Mouse (Mus musculus) embryonic facial prominence, embryonic 12.5 days (tissue): ENCODE results near the gene Cstf2. TPM values are rescaled to one million over a fixed set of nuclear protein-coding genes. Genes with fewer than 3 reads are reported as not detected.

Source experiments
- ATAC-seq: fragments of 200-750 bp; cut with Nextera tagmentation; 2 replicates; pipeline ENCODE4 v1.8.0; 2017; ENCODE audit not compliant: insufficient number of reproducible peaks, insufficient read depth, low FRiP score, low TSS enrichment
- H3K27ac ChIP-seq: fragments of 300-500 bp; sonication (generic); 2 replicates; pipeline ENCODE4 v1.5.1; 2016; ENCODE audit warnings: mild to moderate bottlenecking
- H3K27me3 ChIP-seq: fragments of 300-500 bp; sonication (generic); 2 replicates; pipeline ENCODE4 v1.6.1; 2016; ENCODE audit warnings: mild to moderate bottlenecking, moderate library complexity
- H3K36me3 ChIP-seq: fragments of 300-500 bp; sonication (generic); 2 replicates; pipeline ENCODE4 v1.6.1; 2016; ENCODE audit warnings: mild to moderate bottlenecking
- H3K4me1 ChIP-seq: fragments of 300-500 bp; sonication (generic); 2 replicates; pipeline ENCODE4 v1.6.1; 2016
- H3K4me2 ChIP-seq: fragments of 300-500 bp; sonication (generic); replicated peaks from 2 replicates; pipeline ENCODE4 v1.6.1; 2016; ENCODE audit warnings: mild to moderate bottlenecking, moderate library complexity
- H3K4me3 ChIP-seq: fragments of 300-500 bp; sonication (generic); 2 replicates; pipeline ENCODE4 v1.5.1; 2016; ENCODE audit warnings: mild to moderate bottlenecking
- H3K9ac ChIP-seq: fragments of 300-500 bp; sonication (generic); 2 replicates; pipeline ENCODE4 v1.6.1; 2016; ENCODE audit warnings: mild to moderate bottlenecking, moderate library complexity
- H3K9me3 ChIP-seq: fragments of 300-500 bp; sonication (generic); 2 replicates; pipeline ENCODE4 v1.6.1; 2016; ENCODE audit warnings: mild to moderate bottlenecking, moderate library complexity
- WGBS: fragments of 180-500 bp; shearing (Covaris S2); methylation state at CpG from one replicate; pipeline ENCODE4 v1.1.7; 2016; 5-methylcytosine and 5-hydroxymethylcytosine counted together
- polyA plus RNA-seq: library from polyadenylated mRNA; unstranded; fragments of >200 nt; fragmentation: Nextera tagmentation; extraction: Ambion mirVana; gene quantifications from 2 replicates; pipeline ENCODE4 v1.2.1, GENCODE M21; 2016

The Cstf2 gene
- 47.8 and 51.1 TPM in 2 replicates for polyA plus RNA-seq

- ATAC-seq: peak; percentile 98
- WGBS: 26% methylated on average over 76 of the region's 77 CpGs
- no peaks in the 10 kb centered on the region for H3K9me3 ChIP-seq
Observed at GRCm38 (mm10) chrX:134058987-134059712, at the start of gene Cstf2. Gene Cstf2 (plus strand): TSS chrX:134059187.

GRCm38 (mm10) chrX:134019005-134019404 lies 40.0 kb upstream of the Cstf2 start:
- no peak overlapping the region for H3K4me2 ChIP-seq
- H3K9ac ChIP-seq: no peak overlapping the region
- ATAC-seq: no peak
- H3K27ac ChIP-seq: no peak overlapping the region
- H3K9me3 ChIP-seq: no peaks in the 10 kb centered on the region
- H3K36me3 ChIP-seq: no peaks in the 10 kb centered on the region
- WGBS: 19% methylated on average over 9 of the region's 9 CpGs
- no peaks in the 10 kb centered on the region for H3K4me1 ChIP-seq
- no peaks in the 10 kb centered on the region for H3K27me3 ChIP-seq
- H3K4me3 ChIP-seq: no peak overlapping the region

More at GRCm38 (mm10) chrX:134058987-134059712, at the start of gene Cstf2:
- H3K4me3 ChIP-seq: peak within 1 kb of the TSS; percentile 55
- peak within 1 kb of the TSS; percentile 72 for H3K9ac ChIP-seq
- H3K4me2 ChIP-seq: peak within 1 kb of the TSS; percentile 43
- H3K36me3 ChIP-seq: no peaks in the 10 kb centered on the region
- no peaks in the 10 kb centered on the region for H3K4me1 ChIP-seq
- peak within 1 kb of the TSS; percentile 90 for H3K27ac ChIP-seq
- H3K27me3 ChIP-seq: no peaks in the 10 kb centered on the region

- H3K9ac ChIP-seq: no peak overlapping the region
- H3K4me1 ChIP-seq: no peaks in the 10 kb centered on the region
- 44% methylated on average over 5 of the region's 5 CpGs for WGBS
- ATAC-seq: no peak
- H3K9me3 ChIP-seq: no peaks in the 10 kb centered on the region
- no peak overlapping the region for H3K4me2 ChIP-seq
- no peak overlapping the region for H3K4me3 ChIP-seq
- no peaks in the 10 kb centered on the region for H3K27me3 ChIP-seq
- H3K27ac ChIP-seq: no peak overlapping the region
- no peaks in the 10 kb centered on the region for H3K36me3 ChIP-seq
Observed at GRCm38 (mm10) chrX:134020664-134021063, 38.3 kb upstream of the Cstf2 start.

- H3K9me3 ChIP-seq: no peaks in the 10 kb centered on the region
- no peaks in the 10 kb centered on the region for H3K27me3 ChIP-seq
- no peak overlapping the region for H3K9ac ChIP-seq
- H3K4me1 ChIP-seq: no peaks in the 10 kb centered on the region
- H3K4me2 ChIP-seq: no peak overlapping the region
- no peak for ATAC-seq
- WGBS: 62% methylated on average over 1 of the region's 1 CpGs
- H3K4me3 ChIP-seq: no peak overlapping the region
- H3K36me3 ChIP-seq: no peaks in the 10 kb centered on the region
- no peak overlapping the region for H3K27ac ChIP-seq
Observed at GRCm38 (mm10) chrX:134048994-134049393, 10.0 kb upstream of the Cstf2 start.

GRCm38 (mm10) chrX:134056897-134057296 lies 2.1 kb upstream of the Cstf2 start:
- no peaks in the 10 kb centered on the region for H3K4me1 ChIP-seq
- no peaks in the 10 kb centered on the region for H3K27me3 ChIP-seq
- no peak overlapping the region for H3K4me3 ChIP-seq
- WGBS: 86% methylated on average over 2 of the region's 2 CpGs
- no peaks in the 10 kb centered on the region for H3K9me3 ChIP-seq
- ATAC-seq: no peak
- H3K4me2 ChIP-seq: no peak overlapping the region
- H3K36me3 ChIP-seq: no peaks in the 10 kb centered on the region
- H3K27ac ChIP-seq: no peak overlapping the region
- no peak overlapping the region for H3K9ac ChIP-seq

GRCm38 (mm10) chrX:134058040-134058875 lies 729 bp upstream of the Cstf2 start:
- Histone ChIP-seq H3K27me3 (no peaks in the 10 kb centered on the region), H3K9ac (no peak overlapping the region), H3K4me2 (peak overlapping the region; percentile 24), H3K36me3 (no peaks in the 10 kb centered on the region), H3K4me1 (no peaks in the 10 kb centered on the region), H3K4me3 (peak overlapping the region; percentile 55), H3K9me3 (no peaks in the 10 kb centered on the region), H3K27ac (no peak overlapping the region)
- 75% methylated on average over 14 of the region's 14 CpGs for WGBS
- ATAC-seq: no peak

- Histone ChIP-seq H3K27ac (peak overlapping the region; percentile 90; the same call in 1 of the 2 replicates), H3K27me3 (no peaks in the 10 kb centered on the region), H3K9me3 (no peaks in the 10 kb centered on the region), H3K4me1 (no peaks in the 10 kb centered on the region), H3K36me3 (no peaks in the 10 kb centered on the region), H3K9ac (peak overlapping the region; percentile 72), H3K4me3 (peak overlapping the region; percentile 55), H3K4me2 (peak overlapping the region; percentile 43)
- WGBS: 21% methylated on average over 10 of the region's 10 CpGs
- ATAC-seq: no peak
Observed at GRCm38 (mm10) chrX:134059764-134060163, 777 bp downstream of the Cstf2 start.

GRCm38 (mm10) chrX:134085453-134085852 lies 26.5 kb downstream of the Cstf2 start:
- no peak for ATAC-seq
- Histone ChIP-seq H3K4me2 (no peak overlapping the region), H3K9ac (no peak overlapping the region), H3K27me3 (no peaks in the 10 kb centered on the region), H3K9me3 (no peaks in the 10 kb centered on the region), H3K36me3 (0 out of 2 replicates have a peak, but pooled peaks cover 3% of the 10 kb centered on the region), H3K27ac (no peak overlapping the region), H3K4me3 (no peak overlapping the region), H3K4me1 (no peaks in the 10 kb centered on the region)
- 85% methylated on average over 1 of the region's 1 CpGs for WGBS

- no peak overlapping the region for H3K4me2 ChIP-seq
Observed at GRCm38 (mm10) chrX:134102641-134103040, 43.7 kb downstream of the Cstf2 start.

GRCm38 (mm10) chrX:134111767-134112166 lies 52.8 kb downstream of the Cstf2 start:
- Histone ChIP-seq H3K27ac (no peak overlapping the region), H3K9ac (no peak overlapping the region), H3K36me3 (no peaks in the 10 kb centered on the region), H3K4me1 (no peaks in the 10 kb centered on the region), H3K9me3 (no peaks in the 10 kb centered on the region), H3K27me3 (0 out of 2 replicates have a peak, but pooled peaks cover 3% of the 10 kb centered on the region), H3K4me3 (no peak overlapping the region), H3K4me2 (no peak overlapping the region)
- no peak for ATAC-seq
- WGBS: 77% methylated on average over 3 of the region's 3 CpGs

More at GRCm38 (mm10) chrX:134102641-134103040, 43.7 kb downstream of the Cstf2 start:
- 75% methylated on average over 2 of the region's 2 CpGs for WGBS
- H3K9ac ChIP-seq: no peak overlapping the region
- H3K27me3 ChIP-seq: no peaks in the 10 kb centered on the region
- no peak for ATAC-seq
- no peaks in the 10 kb centered on the region for H3K4me1 ChIP-seq
- no peaks in the 10 kb centered on the region for H3K36me3 ChIP-seq
- H3K9me3 ChIP-seq: no peaks in the 10 kb centered on the region
- no peak overlapping the region for H3K4me3 ChIP-seq
- no peak overlapping the region for H3K27ac ChIP-seq

GRCm38 (mm10) chrX:134116417-134116816 lies 57.4 kb downstream of the Cstf2 start:
- H3K36me3 ChIP-seq: no peaks in the 10 kb centered on the region
- H3K4me2 ChIP-seq: no peak overlapping the region
- no peak overlapping the region for H3K27ac ChIP-seq
- ATAC-seq: no peak
- no peaks in the 10 kb centered on the region for H3K9me3 ChIP-seq
- 0 out of 2 replicates have a peak, but pooled peaks cover 6% of the 10 kb centered on the region for H3K27me3 ChIP-seq
- 65% methylated on average over 3 of the region's 3 CpGs for WGBS
- no peak overlapping the region for H3K9ac ChIP-seq
- H3K4me1 ChIP-seq: no peaks in the 10 kb centered on the region
- H3K4me3 ChIP-seq: no peak overlapping the region
